Mouse (Mus musculus) MEL (cell line): ENCODE results near the gene Gng7. TPM values are rescaled to one million over a fixed set of nuclear protein-coding genes. Genes with fewer than 3 reads are reported as not detected.

Source experiments
- DNase-seq: peaks from one replicate; pipeline ENCODE4 v3.0.0; 2011; ENCODE audit warnings: low read depth, low spot score
- H3K27ac ChIP-seq: 2 replicates; pipeline ENCODE4 v1.5.1; 2012; ENCODE audit warnings: low read depth, mild to moderate bottlenecking, control low read depth, low read length, moderate library complexity; ENCODE audit not compliant: control insufficient read depth
- H3K27me3 ChIP-seq, 2 experiments: fragments of 150-350 bp in 1 of 2; sonication (generic) in 1 of 2; 2 replicates each; pipeline ENCODE4 v1.6.1; 2012; ENCODE audit warnings: low read length in 2 of 2, mild to moderate bottlenecking in 2 of 2, improper control_type of control experiment in 1 of 2, moderate library complexity in 1 of 2; ENCODE audit not compliant: insufficient read depth in 2 of 2, control insufficient read depth in 1 of 2
- H3K36me3 ChIP-seq, 2 experiments: 2 replicates each; pipeline ENCODE4 v1.6.1; 2012 to 2014; ENCODE audit warnings: low read length in 2 of 2, improper control_type of control experiment in 1 of 2, inconsistent platforms in 1 of 2, mild to moderate bottlenecking in 1 of 2; ENCODE audit not compliant: insufficient read depth in 2 of 2, control insufficient read depth in 1 of 2
- H3K4me1 ChIP-seq, 2 experiments: fragments of 150-350 bp in 1 of 2; sonication (generic) in 1 of 2; 2 replicates each; pipeline ENCODE4 v1.6.1; 2012; ENCODE audit warnings: low read length in 2 of 2, improper control_type of control experiment in 1 of 2, mild to moderate bottlenecking in 1 of 2; ENCODE audit not compliant: insufficient read depth in 2 of 2, control insufficient read depth in 1 of 2
- H3K4me3 ChIP-seq, 2 experiments: fragments of 150-350 bp in 1 of 2; sonication (generic) in 1 of 2; 2 replicates each; pipeline ENCODE4 v1.5.1; 2012; ENCODE audit warnings: low read depth in 2 of 2, low read length in 2 of 2, mild to moderate bottlenecking in 2 of 2, moderate library complexity in 2 of 2, control low read depth in 1 of 2, improper control_type of control experiment in 1 of 2; ENCODE audit not compliant: control insufficient read depth in 1 of 2, insufficient read depth in 1 of 2
- H3K79me2 ChIP-seq: 2 replicates; pipeline ENCODE4 v1.6.1; 2012; ENCODE audit warnings: mild to moderate bottlenecking, low read length, moderate library complexity; ENCODE audit not compliant: control insufficient read depth, poor library complexity, insufficient read depth
- H3K9ac ChIP-seq: 2 replicates; pipeline ENCODE4 v1.6.1; 2012; ENCODE audit warnings: low read depth, mild to moderate bottlenecking, control low read depth, low read length, moderate library complexity; ENCODE audit not compliant: control insufficient read depth, poor library complexity, severe bottlenecking
- H3K9me3 ChIP-seq: fragments of 150-350 bp; sonication (generic); replicated peaks from 2 replicates; pipeline ENCODE4 v1.6.1; 2012; ENCODE audit warnings: mild to moderate bottlenecking, low read length, improper control_type of control experiment, moderate library complexity; ENCODE audit not compliant: insufficient read depth
- CHD2 ChIP-seq: IDR thresholded peaks from 2 replicates; pipeline ENCODE4 v1.6.1; 2011; ENCODE audit warnings: low read length, improper control_type of control experiment
- E2F4 ChIP-seq: IDR thresholded peaks from 2 replicates; pipeline ENCODE4 v1.6.1; 2011; ENCODE audit warnings: low read depth, low read length, improper control_type of control experiment, borderline replicate concordance
- EP300 ChIP-seq, 2 experiments: IDR thresholded peaks; 2 replicates each; pipeline ENCODE4 v1.6.1; 2011; ENCODE audit warnings: improper control_type of control experiment in 2 of 2, low read length in 2 of 2, low read depth in 1 of 2, mild to moderate bottlenecking in 1 of 2
- GABPA ChIP-seq: IDR thresholded peaks from 2 replicates; pipeline ENCODE4 v1.6.1; 2012; ENCODE audit warnings: low read depth, mild to moderate bottlenecking, inconsistent platforms, low read length, improper control_type of control experiment, moderate library complexity
- GATA1 ChIP-seq: IDR thresholded peaks from 2 replicates; pipeline ENCODE4 v1.6.1; 2011; ENCODE audit warnings: low read depth, low read length, improper control_type of control experiment
- HCFC1 ChIP-seq: IDR thresholded peaks from 2 replicates; pipeline ENCODE4 v1.6.1; 2012; ENCODE audit warnings: low read depth, mild to moderate bottlenecking, inconsistent platforms, low read length, improper control_type of control experiment, moderate library complexity
- MAFK ChIP-seq: IDR thresholded peaks from 2 replicates; pipeline ENCODE4 v1.6.1; 2011; ENCODE audit warnings: low read depth, mild to moderate bottlenecking, low read length, improper control_type of control experiment, borderline replicate concordance
- MAZ ChIP-seq: IDR thresholded peaks from 2 replicates; pipeline ENCODE4 v1.6.1; 2012; ENCODE audit warnings: low read depth, mild to moderate bottlenecking, inconsistent platforms, low read length, improper control_type of control experiment
- MEF2A ChIP-seq: IDR thresholded peaks from 2 replicates; pipeline ENCODE4 v1.6.1; 2014; ENCODE audit warnings: low read depth, mild to moderate bottlenecking, inconsistent platforms, low read length, improper control_type of control experiment; ENCODE audit not compliant: poor library complexity, insufficient replicate concordance, severe bottlenecking; ENCODE audit errors: extremely low read depth
- MYC ChIP-seq: IDR thresholded peaks from 2 replicates; pipeline ENCODE4 v1.6.1; 2011; ENCODE audit warnings: low read depth, mild to moderate bottlenecking, low read length, improper control_type of control experiment, moderate library complexity
- NRF1 ChIP-seq: IDR thresholded peaks from 2 replicates; pipeline ENCODE4 v1.6.1; 2014; ENCODE audit warnings: low read depth, mild to moderate bottlenecking, inconsistent platforms, low read length, improper control_type of control experiment, moderate library complexity; ENCODE audit not compliant: poor library complexity, insufficient read depth, severe bottlenecking
- POLR2AphosphoS2 ChIP-seq: IDR thresholded peaks from 2 replicates; pipeline ENCODE4 v1.6.1; 2011; ENCODE audit warnings: low read length, improper control_type of control experiment
- RAD21 ChIP-seq: IDR thresholded peaks from 2 replicates; pipeline ENCODE4 v1.6.1; 2011; ENCODE audit warnings: mild to moderate bottlenecking, low read depth, low read length, improper control_type of control experiment
- ZKSCAN1 ChIP-seq: IDR thresholded peaks from 2 replicates; pipeline ENCODE4 v1.6.1; 2012; ENCODE audit warnings: low read depth, mild to moderate bottlenecking, inconsistent platforms, low read length, improper control_type of control experiment, moderate library complexity
- ZMIZ1 ChIP-seq: IDR thresholded peaks from 2 replicates; pipeline ENCODE4 v1.6.1; 2012; ENCODE audit warnings: low read depth, mild to moderate bottlenecking, inconsistent platforms, low read length, improper control_type of control experiment, moderate library complexity
- polyA plus RNA-seq, 2 experiments: library from polyadenylated mRNA; stranded (reverse) in 1 of 2; unstranded in 1 of 2; fragments of >175 nt in 1 of 2; fragments of >200 nt in 1 of 2; gene quantifications; 2 replicates each; pipeline versions ENCODE4 v1.2.1 to v1.2.4; 2012; ENCODE audit warnings: low replicate concordance in 2 of 2, low read depth in 1 of 2; ENCODE audit not compliant: insufficient read length in 2 of 2, insufficient read depth in 1 of 2, missing spikeins in 1 of 2
- total RNA-seq: library from RNA; depleted of rRNA; stranded (reverse); fragments of 300-350 nt; gene quantifications from 2 replicates; pipeline ENCODE4 v1.2.3, GENCODE M21; 2012

Gene Gng7
- total and polyA plus RNA-seq, 3 experiments, result 1.3 to 6.2 TPM; not detected in 1

GRCm38 (mm10) chr10:80995091-80995632, 19.6 kb downstream of the Gng7 start (continued):
- TF ChIP-seq MAZ (no peak), EP300 (IDR thresholded peaks at IDR 0.05; ENCODE audit: low read depth in 1 of 2, low read length in 2 of 2) (no peak)

- H3K36me3 ChIP-seq, result peaks cover 0 to 5% of the 10 kb centered on the region in 2 experiments; a peak in 2 of 4 replicates
- H3K9me3 ChIP-seq, result no peaks in the 10 kb centered on the region
- no peaks in the 10 kb centered on the region for H3K27me3 ChIP-seq
- no peak overlapping the region; a peak in 1 of 4 replicates for H3K4me3 ChIP-seq
- peaks cover 3 to 9% of the 10 kb centered on the region in 2 experiments; a peak in 3 of 4 replicates for H3K4me1 ChIP-seq
- H3K27ac ChIP-seq, result no peak overlapping the region
- peak overlapping the region; percentile 37 for H3K9ac ChIP-seq
- no peaks in the 10 kb centered on the region for H3K79me2 ChIP-seq
- TF ChIP-seq NRF1, result no peak
- DNase-seq, result no peak
Measured at GRCm38 (mm10) chr10:80994621-80995020, 20.1 kb downstream of the Gng7 start.

GRCm38 (mm10) chr10:80993276-80993675, 21.5 kb downstream of the Gng7 start:
- TF ChIP-seq ZKSCAN1, result no peak
- no peak for TF ChIP-seq MAFK
- no peak for TF ChIP-seq GABPA
- no peak for TF ChIP-seq MEF2A
- no peak for TF ChIP-seq MYC
- no peak for TF ChIP-seq RAD21
- TF ChIP-seq ZMIZ1, result no peak
- no peak for TF ChIP-seq E2F4
- TF ChIP-seq POLR2AphosphoS2, result no peak
- TF ChIP-seq HCFC1, result no peak
- no peak for TF ChIP-seq GATA1
- no peak for TF ChIP-seq CHD2
- H3K27ac ChIP-seq, result no peak overlapping the region
- H3K27me3 ChIP-seq, result no peaks in the 10 kb centered on the region

More at GRCm38 (mm10) chr10:80993276-80993675, 21.5 kb downstream of the Gng7 start:
- H3K36me3 ChIP-seq, result no peaks in the 10 kb centered on the region
- H3K9ac ChIP-seq, result no peak overlapping the region
- H3K4me3 ChIP-seq, result no peak overlapping the region
- no peaks in the 10 kb centered on the region for H3K9me3 ChIP-seq
- 0 out of 4 replicates have a peak, but pooled peaks cover 0 to 6% of the 10 kb centered on the region in 2 experiments for H3K4me1 ChIP-seq
- DNase-seq, result no peak
- H3K79me2 ChIP-seq, result no peaks in the 10 kb centered on the region
